Mouse (Mus musculus): ENCODE data around the gene AC129217.1. TPM values are rescaled to one million over a fixed set of nuclear protein-coding genes. Genes with fewer than 3 reads are reported as not detected.

Gene AC129217.1
- polyA plus RNA-seq, 1 experiment from 2014 or later = not detected

- ATAC-seq (ENCODE audit: insufficient read depth) (peak; percentile 35), DNase-seq (peak; percentile 85)
- Histone ChIP-seq H3K9me3 (ENCODE audit: low read depth, low read length) (no peaks in the 10 kb centered on the region), H3K9ac (peak overlapping the region; percentile 61), H3K4me3 (ENCODE audit: low read depth, low read length) (peak overlapping the region; percentile 47), H3K27ac (ENCODE audit: low read depth) (no peak overlapping the region), H3K36me3 (ENCODE audit: insufficient read depth) (peaks cover 10% of the 10 kb centered on the region), H3K27me3 (ENCODE audit: insufficient read depth, low read length) (no peaks in the 10 kb centered on the region), H3K4me1 (ENCODE audit: insufficient read depth) (peaks cover 13% of the 10 kb centered on the region), H3K4me2 (peak overlapping the region; percentile 78)
- 24% methylated on average over 29 of the region's 29 CpGs for WGBS
- 0 out of 2 replicates have a peak, but pooled peaks have one; percentile 7 for TF ChIP-seq CTCF (IDR thresholded peaks at IDR 0.05; ENCODE audit: low read depth)
Observed at GRCm38 (mm10) chr19:8839908-8840791, 10.6 kb downstream of the AC129217.1 start.

GRCm38 (mm10) chr19:8841012-8841411, 11.4 kb downstream of the AC129217.1 start:
- Histone ChIP-seq H3K4me1 (ENCODE audit: insufficient read depth) (peaks cover 13% of the 10 kb centered on the region), H3K36me3 (ENCODE audit: insufficient read depth) (peaks cover 13% of the 10 kb centered on the region; the same call in 1 of the 2 replicates), H3K9ac (peak overlapping the region; percentile 61), H3K27me3 (ENCODE audit: insufficient read depth, low read length) (no peaks in the 10 kb centered on the region), H3K4me3 (ENCODE audit: low read depth, low read length) (peak overlapping the region; percentile 47), H3K4me2 (peak overlapping the region; percentile 78), H3K27ac (ENCODE audit: low read depth) (no peak overlapping the region), H3K9me3 (ENCODE audit: low read depth, low read length) (no peaks in the 10 kb centered on the region)
- no peak for TF ChIP-seq CTCF (IDR thresholded peaks at IDR 0.05; ENCODE audit: low read depth)
- ATAC-seq (ENCODE audit: insufficient read depth) (no peak), DNase-seq (no peak)
- WGBS = 89% methylated on average over 7 of the region's 7 CpGs

- Histone ChIP-seq H3K4me1 (ENCODE audit: insufficient read depth) (peaks cover 11% of the 10 kb centered on the region), H3K9ac (no peak overlapping the region), H3K4me3 (ENCODE audit: low read depth, low read length) (no peak overlapping the region), H3K4me2 (no peak overlapping the region), H3K9me3 (ENCODE audit: low read depth, low read length) (no peaks in the 10 kb centered on the region), H3K36me3 (ENCODE audit: insufficient read depth) (peaks cover 32% of the 10 kb centered on the region; the same call in 1 of the 2 replicates), H3K27ac (ENCODE audit: low read depth) (no peak overlapping the region), H3K27me3 (ENCODE audit: insufficient read depth, low read length) (no peaks in the 10 kb centered on the region)
- WGBS = 83% methylated on average over 6 of the region's 6 CpGs
- TF ChIP-seq CTCF (IDR thresholded peaks at IDR 0.05; ENCODE audit: low read depth) = no peak
- no peak for ATAC-seq (ENCODE audit: insufficient read depth)
- no peak for DNase-seq
Observed at GRCm38 (mm10) chr19:8842961-8843360, 13.4 kb downstream of the AC129217.1 start.

- WGBS = 64% methylated on average over 5 of the region's 5 CpGs
- Histone ChIP-seq H3K4me2 (no peak overlapping the region), H3K27me3 (ENCODE audit: insufficient read depth, low read length) (no peaks in the 10 kb centered on the region), H3K9ac (no peak overlapping the region), H3K4me3 (ENCODE audit: low read depth, low read length) (no peak overlapping the region), H3K36me3 (ENCODE audit: insufficient read depth) (peaks cover 32% of the 10 kb centered on the region; the same call in 1 of the 2 replicates), H3K4me1 (ENCODE audit: insufficient read depth) (no peaks in the 10 kb centered on the region), H3K9me3 (ENCODE audit: low read depth, low read length) (no peaks in the 10 kb centered on the region), H3K27ac (ENCODE audit: low read depth) (no peak overlapping the region)
- DNase-seq (peak; percentile 93), ATAC-seq (ENCODE audit: insufficient read depth) (no peak)
- peak; percentile 80 for TF ChIP-seq CTCF (IDR thresholded peaks at IDR 0.05; ENCODE audit: low read depth)
Observed at GRCm38 (mm10) chr19:8844371-8845129, 15.0 kb downstream of the AC129217.1 start.

GRCm38 (mm10) chr19:8848356-8848755, 18.8 kb downstream of the AC129217.1 start:
- H3K9me3 ChIP-seq (ENCODE audit: low read depth, low read length) = no peaks in the 10 kb centered on the region
- no peaks in the 10 kb centered on the region for H3K27me3 ChIP-seq (ENCODE audit: insufficient read depth, low read length)
- 67% methylated on average over 5 of the region's 5 CpGs for WGBS
- H3K4me2 ChIP-seq = no peak overlapping the region
- H3K9ac ChIP-seq = no peak overlapping the region
- ATAC-seq (ENCODE audit: insufficient read depth) (no peak), DNase-seq (no peak)
- H3K36me3 ChIP-seq (ENCODE audit: insufficient read depth) = peaks cover 25% of the 10 kb centered on the region; the same call in 1 of the 2 replicates
- no peak overlapping the region for H3K4me3 ChIP-seq (ENCODE audit: low read depth, low read length)
- H3K27ac ChIP-seq (ENCODE audit: low read depth) = no peak overlapping the region
- TF ChIP-seq CTCF (IDR thresholded peaks at IDR 0.05; ENCODE audit: low read depth) = no peak
- 0 out of 2 replicates have a peak, but pooled peaks cover 7% of the 10 kb centered on the region for H3K4me1 ChIP-seq (ENCODE audit: insufficient read depth)

- Histone ChIP-seq H3K9ac (peak within 1 kb of the TSS; percentile 20; the same call in 1 of the 2 replicates), H3K4me3 (ENCODE audit: low read depth, low read length) (no peak within 1 kb of the TSS), H3K36me3 (ENCODE audit: insufficient read depth) (peaks cover 24% of the 10 kb centered on the region; the same call in 1 of the 2 replicates), H3K27ac (ENCODE audit: low read depth) (peak within 1 kb of the TSS; percentile 27; the same call in 1 of the 2 replicates), H3K4me1 (ENCODE audit: insufficient read depth) (0 out of 2 replicates have a peak, but pooled peaks cover 7% of the 10 kb centered on the region), H3K4me2 (peak within 1 kb of the TSS; percentile 27; the same call in 1 of the 2 replicates), H3K9me3 (ENCODE audit: low read depth, low read length) (no peaks in the 10 kb centered on the region), H3K27me3 (ENCODE audit: insufficient read depth, low read length) (no peaks in the 10 kb centered on the region)
- ATAC-seq (ENCODE audit: insufficient read depth) (peak; percentile 87), DNase-seq (peak; percentile 74)
- no peak for TF ChIP-seq CTCF (IDR thresholded peaks at IDR 0.05; ENCODE audit: low read depth)
- WGBS = 16% methylated on average over 7 of the region's 7 CpGs
Observed at GRCm38 (mm10) chr19:8850402-8850901, 20.9 kb downstream of the AC129217.1 start, which contains the start of gene Lrrn4cl. Lrrn4cl (plus strand) TSS chr19:8850768.
